Mouse (Mus musculus) heart, adult 8-10 months (tissue): ENCODE measurements around the gene Fam186b. TPM values are rescaled to one million over a fixed set of nuclear protein-coding genes. Genes with fewer than 3 reads are reported as not detected.

Source experiments
- DNase-seq: peaks from one replicate; pipeline ENCODE4 v3.0.0; 2022; ENCODE audit warnings: low spot score
- total RNA-seq, 4 experiments: library from RNA; stranded (reverse); gene quantifications; 2 replicates each; pipeline ENCODE4 v1.2.4; 2022

The Fam186b gene
- total RNA-seq, 4 experiments from 2014 or later = 0.56 TPM; not detected in 3

DNA sequence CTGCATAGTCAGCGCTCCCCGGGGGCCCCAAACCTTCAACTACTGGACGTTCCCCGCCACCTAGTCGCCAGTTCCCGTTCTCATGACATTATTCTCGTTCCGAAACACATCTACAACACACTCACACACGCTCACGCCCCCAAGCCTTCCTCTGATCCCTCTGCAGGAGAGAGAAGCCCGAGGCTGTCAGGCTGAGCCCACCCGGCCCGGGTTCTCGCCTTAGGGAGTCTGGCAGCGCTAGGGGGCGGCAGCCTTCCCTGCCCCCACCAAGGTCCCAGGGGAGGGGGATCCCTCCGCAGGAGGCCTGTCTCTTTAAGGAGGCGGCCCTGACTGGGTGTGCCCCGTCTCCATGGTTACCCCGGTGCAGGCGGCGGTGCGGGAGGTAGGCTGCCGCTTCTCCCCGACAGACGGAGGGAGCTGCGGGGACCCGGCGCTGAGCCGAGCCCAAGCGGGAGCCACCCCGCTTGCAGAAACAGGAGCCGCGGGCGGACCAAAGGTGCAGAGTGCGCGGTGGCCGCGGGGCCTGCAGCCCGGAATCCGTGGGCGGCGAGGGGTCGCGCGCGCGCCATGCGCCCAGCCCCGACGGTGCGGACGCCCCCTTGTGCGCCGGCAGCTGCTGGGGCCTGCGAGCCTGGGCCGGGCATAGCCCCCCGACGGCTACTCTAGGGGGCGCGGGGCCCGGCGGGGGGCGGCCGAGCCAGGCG, 71.3 kb downstream of the Fam186b start, which contains the start of gene Kcnh3:
Kcnh3 (plus strand) TSS at position 654 of the 704 bp plus-strand sequence.
- DNase-seq = no peak

GRCm38 (mm10) chr15:99223585-99224207, 72.0 kb downstream of the Fam186b start:
- no peak for DNase-seq

DNA sequence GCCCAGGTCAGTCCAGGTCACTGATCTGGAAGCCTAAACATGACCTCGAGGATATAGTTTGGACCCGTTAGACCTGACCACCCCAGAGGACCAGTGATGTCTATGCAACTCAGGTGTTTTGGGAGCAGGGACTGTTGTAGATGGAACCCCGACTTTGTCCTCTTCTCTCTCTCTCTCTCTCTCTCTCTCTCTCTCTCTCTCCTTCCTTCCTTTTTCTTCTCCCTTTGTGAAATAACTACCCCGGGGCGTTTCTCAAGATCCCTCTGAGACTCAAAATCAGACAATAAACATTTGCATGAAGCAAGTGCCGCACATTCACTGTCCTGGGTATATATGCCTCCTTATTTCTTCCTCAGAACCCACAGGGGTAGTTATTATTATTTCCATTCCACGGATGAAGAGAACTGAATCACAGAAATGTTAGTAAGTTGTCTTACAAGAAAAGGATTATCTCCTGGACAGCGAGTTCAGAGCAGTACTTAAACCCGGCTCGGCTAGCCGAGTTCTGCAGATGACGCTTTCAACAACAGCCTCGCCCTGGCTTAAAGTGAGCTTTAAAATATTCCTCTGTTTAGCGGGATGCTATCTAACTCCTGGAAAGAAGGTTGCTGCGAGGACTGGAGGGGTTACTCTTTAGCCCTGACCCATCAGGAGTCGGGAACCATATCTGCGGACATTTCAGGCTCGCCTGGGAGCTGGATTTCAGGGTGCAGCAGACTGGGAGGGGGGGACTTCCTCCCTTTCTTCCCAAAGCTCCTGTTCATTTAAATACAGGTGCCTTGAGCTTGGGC, 72.7 kb downstream of the Fam186b start:
- no peak for DNase-seq

DNA sequence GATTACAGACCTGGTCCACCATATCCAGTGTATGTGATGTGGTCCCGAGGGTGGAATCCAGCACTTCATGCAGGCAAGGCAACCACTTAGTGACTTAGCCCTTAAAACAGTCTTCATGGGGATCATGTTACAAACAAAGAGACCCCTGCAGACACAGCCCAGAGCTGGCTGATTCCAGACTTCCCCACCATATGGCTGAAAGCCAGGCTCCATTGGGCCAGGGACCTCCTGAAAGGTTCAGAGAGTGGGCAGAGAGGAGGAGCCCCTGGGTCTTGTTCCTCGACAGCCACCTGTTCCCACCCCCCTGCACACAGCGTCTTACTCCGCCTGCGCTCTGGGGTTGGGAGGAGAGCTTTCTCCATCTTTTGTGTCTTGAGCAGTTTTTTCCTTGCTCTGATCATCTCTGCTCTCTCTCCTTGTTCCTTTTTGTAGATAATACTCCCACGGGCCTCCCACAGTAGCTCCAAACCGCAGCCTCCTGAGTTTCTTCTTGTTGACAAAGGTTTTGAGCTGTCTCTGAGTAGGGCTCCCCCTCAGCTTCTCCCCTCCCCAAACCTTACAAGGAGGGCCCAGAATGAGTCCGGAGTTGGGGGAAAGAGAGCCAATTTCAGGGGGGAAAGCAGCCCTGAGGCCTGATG, 74.3 kb downstream of the Fam186b start:
- DNase-seq = no peak

Other genes with a start within 250 kb of the Fam186b start
- 1 to 10 TPM in 1 of 4 experiments, under 1 TPM in 3; 0.16 to 1.4 (median 0.47) TPM for gene Prph, start 240.7 kb downstream of the Fam186b start, total RNA-seq
- under 1 TPM in 2 of 4 experiments, not detected in 2; 0.22 to 0.35 TPM for gene Troap, start 221.3 kb downstream of the Fam186b start, total RNA-seq
- gene C1ql4, start 208.1 kb downstream of the Fam186b start, total RNA-seq = not detected
- gene Dnajc22, start 202.7 kb downstream of the Fam186b start, total RNA-seq = 1 to 10 TPM in 1 of 4 experiments, under 1 TPM in 3; 0.38 to 1.2 (median 0.91) TPM
- gene Spats2, start 170.0 kb downstream of the Fam186b start, total RNA-seq = 1 to 10 TPM; 4.3 to 7.9 (median 7.2) TPM
- gene Kcnh3, start 71.0 kb downstream of the Fam186b start, total RNA-seq = under 1 TPM in 3 of 4 experiments, not detected in 1; 0.17 to 0.69 (median 0.22) TPM
- 10 to 100 TPM; 39.9 to 47.1 (median 44.3) TPM for gene Mcrs1, start 43.9 kb downstream of the Fam186b start, total RNA-seq
- gene Prpf40b, start 801 bp downstream of the Fam186b start, total RNA-seq = 10 to 100 TPM; 16.4 to 22.6 (median 20.3) TPM
- gene Fmnl3, start 74.6 kb upstream of the Fam186b start, total RNA-seq = 10 to 100 TPM; 13.2 to 17.9 (median 15.8) TPM
- gene Tmbim6, start 97.0 kb upstream of the Fam186b start, total RNA-seq = 100 to 1,000 TPM; 230 to 269 (median 248) TPM
- 1 to 10 TPM; 3.2 to 5.2 (median 4.4) TPM for gene Nckap5l, start 161.9 kb upstream of the Fam186b start, total RNA-seq
- 1 to 10 TPM; 3.0 to 3.4 (median 3.3) TPM for gene Bcdin3d, start 178.8 kb upstream of the Fam186b start, total RNA-seq
- gene Faim2, start 232.3 kb upstream of the Fam186b start, total RNA-seq = under 1 TPM in 3 of 4 experiments, not detected in 1; 0.13 to 0.25 (median 0.14) TPM